Mouse (Mus musculus) splenic B cell, adult 2 months (primary cell): ENCODE results near the gene Dnah7a.
"Not testable (repeated sequence)": the region's sequence is repeated elsewhere in the genome, so short reads cannot be mapped to it uniquely, and the experiment has no call there.

Experiments used
- DNase-seq: peaks from one replicate; pipeline ENCODE4 v3.0.0-alpha.2; 2011; ENCODE audit warnings: low read depth, low spot score
- H3K27me3 ChIP-seq: 2 replicates; pipeline ENCODE4 v1.6.1; 2012; ENCODE audit warnings: mild to moderate bottlenecking, low read length, moderate library complexity, mixed read lengths; ENCODE audit not compliant: control insufficient read depth, poor library complexity, insufficient read depth, severe bottlenecking
- H3K36me3 ChIP-seq: 2 replicates; pipeline ENCODE4 v1.6.1; 2012; ENCODE audit warnings: mild to moderate bottlenecking, low read length, moderate library complexity, mixed read lengths; ENCODE audit not compliant: control insufficient read depth, poor library complexity, insufficient read depth, severe bottlenecking

Dnah7a gene

GRCm38 (mm10) chr1:53547018-53547417 lies 159.6 kb downstream of the Dnah7a start:
- H3K27me3 ChIP-seq, DNase-seq, H3K36me3 ChIP-seq: not testable (repeated sequence)

- not testable (repeated sequence) for DNase-seq, H3K27me3 ChIP-seq, H3K36me3 ChIP-seq
These were observed 168.2 kb downstream of the Dnah7a start for GRCm38 (mm10) chr1:53538356-53538755.

- H3K27me3 ChIP-seq, DNase-seq, H3K36me3 ChIP-seq: not testable (repeated sequence)
These were observed 171.8 kb downstream of the Dnah7a start for GRCm38 (mm10) chr1:53534826-53535225.

DNA sequence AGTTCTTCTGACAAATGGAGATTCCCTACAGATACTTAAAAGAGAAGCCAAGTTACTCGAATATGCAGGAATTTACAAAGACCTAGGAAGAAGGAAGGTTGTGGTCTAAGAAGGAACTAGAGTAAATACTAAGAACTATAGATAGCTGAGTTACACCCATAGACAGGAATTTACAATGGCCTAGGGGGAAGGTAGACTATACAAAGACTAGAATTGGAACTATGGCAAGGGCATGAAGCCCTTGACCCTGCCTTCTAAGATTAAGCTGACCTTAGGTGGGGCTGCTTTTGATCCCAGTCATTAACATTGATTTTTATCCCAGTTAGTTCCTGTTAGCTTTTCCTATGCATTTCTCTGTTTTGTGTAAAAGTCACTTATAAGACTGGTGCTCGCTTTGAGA lies 180.6 kb downstream of the Dnah7a start:
- H3K27me3 ChIP-seq, DNase-seq, H3K36me3 ChIP-seq: not testable (repeated sequence)

DNA sequence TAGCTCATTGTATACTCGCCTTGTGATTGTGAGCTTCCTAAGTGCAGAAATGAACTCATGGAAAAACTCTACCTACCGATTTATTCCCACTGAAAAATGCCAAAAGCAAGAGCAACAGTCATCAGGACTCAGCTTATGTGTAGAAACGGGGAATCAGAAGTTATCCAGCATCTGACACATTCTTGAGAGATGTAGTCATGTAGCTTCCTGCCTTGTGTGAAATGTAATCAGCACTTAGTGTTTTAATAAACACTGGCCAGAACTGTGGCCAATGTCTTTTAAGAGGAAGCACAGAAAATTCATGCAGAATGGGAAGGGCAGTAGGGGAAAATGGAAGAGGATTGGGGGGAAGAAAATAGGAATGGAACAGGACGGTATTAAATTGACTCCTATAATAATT lies 232.9 kb downstream of the Dnah7a start:
- Histone ChIP-seq H3K27me3 (no peaks in the 10 kb centered on the region), H3K36me3 (no peaks in the 10 kb centered on the region)
- DNase-seq: no peak

GRCm38 (mm10) chr1:53472084-53472483 lies 234.5 kb downstream of the Dnah7a start:
- H3K27me3 ChIP-seq, DNase-seq, H3K36me3 ChIP-seq: not testable (repeated sequence)

DNA sequence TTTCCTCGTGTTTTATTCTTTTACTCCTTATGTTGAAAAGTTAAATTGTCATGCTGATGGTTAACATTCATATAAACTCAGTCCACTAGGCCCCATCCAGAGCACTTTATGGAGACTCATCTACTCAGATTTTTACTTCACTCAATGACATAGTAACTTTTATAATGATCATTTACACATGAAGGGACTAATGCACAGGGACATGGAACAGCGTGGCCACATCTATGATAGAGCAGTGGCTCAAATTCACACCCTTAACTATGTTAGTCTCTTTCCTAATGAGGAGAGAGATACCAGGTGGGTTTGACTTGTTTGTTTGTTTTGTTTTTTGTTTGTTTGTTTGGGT lies 239.3 kb downstream of the Dnah7a start:
- no peaks in the 10 kb centered on the region for H3K27me3 ChIP-seq
- DNase-seq: no peak
- H3K36me3 ChIP-seq: no peaks in the 10 kb centered on the region

GRCm38 (mm10) chr1:53466524-53467324 lies 239.9 kb downstream of the Dnah7a start:
- not testable (repeated sequence) for DNase-seq, H3K27me3 ChIP-seq, H3K36me3 ChIP-seq

GRCm38 (mm10) chr1:53439173-53439572 lies 267.4 kb downstream of the Dnah7a start:
- H3K36me3 ChIP-seq, DNase-seq, H3K27me3 ChIP-seq: not testable (repeated sequence)

DNA sequence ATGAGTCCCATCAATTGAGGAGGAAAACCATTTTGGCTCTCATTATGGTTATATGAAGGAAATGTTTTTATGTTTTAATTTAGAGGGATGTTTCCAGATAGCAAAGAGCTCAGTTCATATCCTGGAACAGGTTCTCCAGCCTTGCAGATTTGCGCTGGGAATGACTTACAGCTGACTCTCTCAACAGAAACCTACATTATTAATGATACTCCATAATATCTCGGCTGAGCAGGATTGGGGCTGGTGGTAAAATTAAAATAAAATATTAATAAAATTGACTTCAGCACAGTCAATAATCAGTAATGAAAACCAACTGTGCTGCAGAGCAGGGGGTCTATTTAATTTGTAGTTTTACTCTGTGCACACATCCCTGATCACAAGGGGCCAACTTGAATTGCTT lies 274.2 kb downstream of the Dnah7a start:
- not testable (repeated sequence) for H3K27me3 ChIP-seq, H3K36me3 ChIP-seq, DNase-seq

GRCm38 (mm10) chr1:53405803-53406325 lies 300.7 kb downstream of the Dnah7a start:
- no peak for DNase-seq
- Histone ChIP-seq H3K36me3 (no peaks in the 10 kb centered on the region), H3K27me3 (no peaks in the 10 kb centered on the region)

GRCm38 (mm10) chr1:53393936-53394760 lies 312.4 kb downstream of the Dnah7a start:
- not testable (repeated sequence) for H3K36me3 ChIP-seq, DNase-seq, H3K27me3 ChIP-seq

DNA sequence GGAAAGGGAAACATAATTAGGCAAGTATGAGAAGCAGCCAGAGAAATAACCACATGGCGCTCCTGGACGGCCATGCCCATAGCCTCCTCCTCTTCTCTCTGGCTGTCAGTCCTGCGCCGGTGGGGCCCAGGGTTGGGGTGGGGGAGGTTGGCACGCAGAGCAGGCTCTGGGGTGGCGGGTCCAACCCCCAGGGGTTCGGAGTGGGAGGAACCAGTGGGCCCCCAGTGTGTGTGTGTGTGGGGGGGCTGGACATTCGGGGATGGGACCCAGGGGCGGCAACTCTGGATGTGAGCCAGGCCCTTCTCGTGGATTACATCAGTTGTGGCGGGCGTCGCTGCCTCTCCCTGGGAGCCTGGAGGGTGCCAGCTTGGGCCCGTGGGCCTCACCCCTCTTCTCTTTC lies 317.8 kb downstream of the Dnah7a start:
- no peaks in the 10 kb centered on the region for H3K36me3 ChIP-seq
- DNase-seq: no peak
- no peaks in the 10 kb centered on the region for H3K27me3 ChIP-seq

DNA sequence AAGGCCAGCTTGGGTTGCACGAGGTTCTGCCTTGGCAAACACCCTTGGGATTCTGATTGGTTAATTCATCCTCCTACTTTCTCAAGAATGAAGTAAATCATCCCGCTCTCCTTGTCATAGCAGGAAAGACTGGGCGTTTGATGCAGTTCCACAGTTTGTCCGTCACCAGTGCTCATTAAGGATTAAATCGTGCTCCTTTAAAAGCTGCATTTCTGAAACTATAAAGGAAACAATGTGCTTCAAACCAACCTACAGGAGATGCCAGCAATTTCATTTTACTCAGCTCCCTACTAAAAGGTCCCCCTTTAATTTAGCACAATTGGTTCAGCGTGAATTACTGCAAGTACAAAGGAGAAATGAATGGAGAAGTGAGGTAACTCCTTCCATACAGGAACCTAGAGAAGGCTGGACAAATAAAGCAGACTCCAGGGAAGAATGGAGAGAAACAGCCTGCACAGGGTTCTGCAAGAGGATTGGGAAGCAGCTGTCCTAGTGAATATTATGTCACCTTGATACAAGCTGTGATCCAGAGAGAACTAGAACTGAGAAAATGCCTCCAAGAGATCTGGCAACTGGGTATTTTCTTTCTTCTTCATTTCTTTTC lies 322.4 kb downstream of the Dnah7a start:
- no peaks in the 10 kb centered on the region for H3K36me3 ChIP-seq
- DNase-seq: no peak

GRCm38 (mm10) chr1:53377731-53378130 lies 328.9 kb downstream of the Dnah7a start:
- Histone ChIP-seq H3K36me3 (no peaks in the 10 kb centered on the region), H3K27me3 (no peaks in the 10 kb centered on the region)
- no peak for DNase-seq

More for the DNA sequence above, 322.4 kb downstream of the Dnah7a start:
- no peaks in the 10 kb centered on the region for H3K27me3 ChIP-seq
